In genomic region chr16:13994076-13994475, GRCm38 (mm10) we compare ENCODE assay signal across 28 mouse cellular contexts. TPM values are rescaled to one million over a fixed set of nuclear protein-coding genes. Genes with fewer than 3 reads are reported as not detected.
DNase-seq lines count a peak whose midpoint lies in the region; ATAC-seq and TF ChIP-seq lines count a peak whose summit lies in the region.
"Had no signal": no experiment of that assay in that cellular context is flagged by ENCODE, and none has a peak within 500 bp of the region (broad histone marks: within the 10 kb centered on the region; RNA-seq: fewer than 3 reads in every experiment).

No protein-coding gene starts in this region.

- no peaks in the 10 kb centered on the region for H3K9me3 ChIP-seq in heart, embryonic 10.5 days
- no peaks in the 10 kb centered on the region for H3K9me3 ChIP-seq in kidney, embryonic 16.5 days (ENCODE audit: low read length)
- H3K9me3 ChIP-seq in liver, embryonic 12.5 days (replicated peaks): no peaks in the 10 kb centered on the region
- H3K9me3 ChIP-seq: forebrain, embryonic 10.5 days; forebrain, embryonic 13.5 days; heart, embryonic 12.5 days; heart, embryonic 15.5 days had no signal

- ATAC-seq in kidney, embryonic 16.5 days (ENCODE audit: low FRiP score, low TSS enrichment): no peak
- ATAC-seq in liver, embryonic 12.5 days: no peak
- ATAC-seq: activated CD4-positive, CD25-positive, alpha-beta regulatory T cell, adult 4 months; forebrain, embryonic 13.5 days; forebrain, embryonic 16.5 days had no signal

- no peaks in the 10 kb centered on the region for H3K27me3 ChIP-seq in heart, embryonic 10.5 days (ENCODE audit: insufficient read depth, poor library complexity, severe bottlenecking)
- H3K27me3 ChIP-seq in kidney, adult 2 months (replicated peaks; ENCODE audit: control insufficient read depth, insufficient read depth, low read length): no peaks in the 10 kb centered on the region
- H3K27me3 ChIP-seq in kidney, embryonic 16.5 days (ENCODE audit: insufficient read depth, low read length): no peaks in the 10 kb centered on the region
- H3K27me3 ChIP-seq in liver, adult 2 months (ENCODE audit: control insufficient read depth, insufficient read depth, low read length): no peaks in the 10 kb centered on the region
- H3K27me3 ChIP-seq in liver, embryonic 12.5 days (replicated peaks): no peaks in the 10 kb centered on the region
- H3K27me3 ChIP-seq: forebrain, embryonic 13.5 days; heart, embryonic 12.5 days; heart, embryonic 15.5 days had no signal

- no peak overlapping the region for H3K4me2 ChIP-seq in kidney, embryonic 16.5 days (replicated peaks; ENCODE audit: low read depth, low read length)
- H3K4me2 ChIP-seq in liver, embryonic 12.5 days: no peak overlapping the region
- H3K4me2 ChIP-seq: forebrain, embryonic 13.5 days; heart, embryonic 12.5 days; heart, embryonic 15.5 days; hindbrain, embryonic 14.5 days had no signal

- intact Hi-C loops in heart, postnatal 10 days (cut with DNase I): no loop called here
- intact Hi-C loops in gastrocnemius, postnatal 36 days (cut with DNase I): no loop called here

- H3K4me1 ChIP-seq in heart, embryonic 10.5 days: no peaks in the 10 kb centered on the region
- peaks cover 5% of the 10 kb centered on the region; the same call in 1 of the 2 replicates for H3K4me1 ChIP-seq in kidney, adult 2 months (ENCODE audit: control insufficient read depth, insufficient read depth, low read length)
- no peaks in the 10 kb centered on the region for H3K4me1 ChIP-seq in kidney, embryonic 16.5 days (ENCODE audit: insufficient read depth, low read length)
- no peaks in the 10 kb centered on the region for H3K4me1 ChIP-seq in liver, adult 2 months (ENCODE audit: control insufficient read depth, insufficient read depth, low read length)
- no peaks in the 10 kb centered on the region for H3K4me1 ChIP-seq in liver, embryonic 12.5 days
- H3K4me1 ChIP-seq: forebrain, embryonic 10.5 days; forebrain, embryonic 13.5 days; heart, embryonic 12.5 days; heart, embryonic 15.5 days had no signal

- no peak overlapping the region for H3K9ac ChIP-seq in kidney, embryonic 16.5 days (replicated peaks; ENCODE audit: low read length)
- no peak overlapping the region for H3K9ac ChIP-seq in liver, adult 2 months (ENCODE audit: low read depth, low read length)
- no peak overlapping the region for H3K9ac ChIP-seq in liver, embryonic 12.5 days
- H3K9ac ChIP-seq: forebrain, embryonic 13.5 days; heart, embryonic 12.5 days; heart, embryonic 15.5 days; hindbrain, embryonic 14.5 days had no signal

- TF ChIP-seq CTCF in kidney, adult 2 months (conservative IDR thresholded peaks at IDR 0.05; ENCODE audit: insufficient read depth, insufficient read length, low read depth, low read length): no peak
- no peak for TF ChIP-seq CTCF in liver, adult 2 months (IDR thresholded peaks at IDR 0.05; ENCODE audit: low read depth, low read length)

- WGBS in heart, embryonic 10.5 days: 70% methylated on average over 1 of the region's 1 CpGs
- WGBS in kidney, adult 2 months: 64% methylated on average over 1 of the region's 1 CpGs
- 76% methylated on average over 1 of the region's 1 CpGs for WGBS in kidney, embryonic 16.5 days
- WGBS in liver, adult 2 months: 84% methylated on average over 1 of the region's 1 CpGs
- 64% methylated on average over 1 of the region's 1 CpGs for WGBS in liver, embryonic 12.5 days (ENCODE audit: insufficient replicate concordance)

- no peak overlapping the region for H3K4me3 ChIP-seq in heart, embryonic 10.5 days
- no peak overlapping the region for H3K4me3 ChIP-seq in kidney, adult 2 months (ENCODE audit: insufficient read depth, low read depth, low read length)
- H3K4me3 ChIP-seq in kidney, embryonic 16.5 days (ENCODE audit: low read length): no peak overlapping the region
- H3K4me3 ChIP-seq in liver, adult 2 months (ENCODE audit: insufficient read depth, low read depth, low read length): no peak overlapping the region
- no peak overlapping the region for H3K4me3 ChIP-seq in liver, embryonic 12.5 days
- H3K4me3 ChIP-seq: forebrain, embryonic 10.5 days; forebrain, embryonic 13.5 days; heart, embryonic 12.5 days; heart, embryonic 15.5 days had no signal

- no peak overlapping the region for H3K27ac ChIP-seq in heart, embryonic 10.5 days
- peak overlapping the region; percentile 85 for H3K27ac ChIP-seq in kidney, adult 2 months (ENCODE audit: insufficient read depth, low read depth, low read length)
- H3K27ac ChIP-seq in kidney, embryonic 16.5 days (ENCODE audit: low read length): no peak overlapping the region
- H3K27ac ChIP-seq in liver, adult 2 months (replicated peaks; ENCODE audit: insufficient read depth, low read depth, low read length): no peak overlapping the region
- no peak overlapping the region for H3K27ac ChIP-seq in liver, embryonic 12.5 days
- H3K27ac ChIP-seq: forebrain, embryonic 10.5 days; forebrain, embryonic 13.5 days; heart, embryonic 15.5 days; hindbrain, embryonic 14.5 days had no signal

- no peak for TF ChIP-seq POLR2A in kidney, adult 2 months (IDR thresholded peaks at IDR 0.05; ENCODE audit: low read depth, low read length)
- no peak for TF ChIP-seq POLR2A in liver, adult 2 months (IDR thresholded peaks at IDR 0.05; ENCODE audit: extremely low read depth, insufficient read depth, low read length)

- no peaks in the 10 kb centered on the region for H3K36me3 ChIP-seq in heart, embryonic 10.5 days
- no peaks in the 10 kb centered on the region for H3K36me3 ChIP-seq in kidney, adult 2 months (ENCODE audit: control insufficient read depth, insufficient read depth, low read length)
- H3K36me3 ChIP-seq in kidney, embryonic 16.5 days (ENCODE audit: insufficient read depth, low read length): no peaks in the 10 kb centered on the region
- no peaks in the 10 kb centered on the region for H3K36me3 ChIP-seq in liver, adult 2 months (ENCODE audit: control insufficient read depth, insufficient read depth, low read length)
- no peaks in the 10 kb centered on the region for H3K36me3 ChIP-seq in liver, embryonic 12.5 days
- H3K36me3 ChIP-seq: forebrain, embryonic 10.5 days; heart, embryonic 12.5 days; heart, embryonic 15.5 days had no signal

- H3K79me2 ChIP-seq in liver, adult 2 months (ENCODE audit: control insufficient read depth, insufficient read depth, low read length): no peaks in the 10 kb centered on the region

- peak; percentile 3 for DNase-seq in heart, embryonic 10.5 days (ENCODE audit: low spot score)
- DNase-seq in heart, postnatal 10 days: no peak
- peak; percentile 78 for DNase-seq in kidney, adult 2 months
- peak; percentile 44 for DNase-seq in liver, adult 2 months (ENCODE audit: extremely low read depth, low read depth, low spot score)
- DNase-seq in kidney, postnatal 14 days: peak; percentile 34
- DNase-seq in gastrocnemius, postnatal 36 days: no peak
- DNase-seq: adrenal gland, adult 8-10 months; adrenal gland, postnatal 25 days; cerebellum, adult 11-12 months; cerebellum, adult 8-10 months; cerebellum, postnatal 10 days; gastrocnemius, postnatal 10 days; heart, adult 11 months; heart, postnatal 14 days; heart, postnatal 4 days had no signal

RNA-seq across cellular contexts. Expression of gene Ifitm7, which starts 7.4 kb away (rescaled TPM):
- polyA plus RNA-seq in heart, embryonic 10.5 days (2016; fragmentation: Nextera tagmentation; extraction: Ambion mirVana): 0.15 and 0.21 TPM in 2 replicates
- not detected for total RNA-seq in heart, postnatal 10 days (2021)
- polyA plus RNA-seq in kidney, adult 2 months (2012; rRNA removed): 0.09 and 0.20 TPM in 2 replicates
- 0.20 TPM in 1 of 2 replicates, not detected in the other for polyA plus RNA-seq in kidney, embryonic 16.5 days (2015; fragmentation: Nextera tagmentation; extraction: Ambion mirVana)
- total RNA-seq in liver, adult 2 months (2014; rRNA removed): not detected in 2 replicates
- polyA plus RNA-seq in liver, adult 2 months (2012; rRNA removed): not detected in 2 replicates
- 0.25 TPM in 1 of 2 replicates, not detected in the other for polyA plus RNA-seq in liver, embryonic 12.5 days (2016; fragmentation: Nextera tagmentation; extraction: Ambion mirVana)
- not detected for total RNA-seq in gastrocnemius, postnatal 36 days (2021)
- total RNA-seq: gastrocnemius, adult 18-20 months; gastrocnemius, postnatal 10 days; gastrocnemius, postnatal 4 days; heart, adult 8-10 months; heart, postnatal 14 days; heart, postnatal 4 days had no signal
- polyA plus RNA-seq: activated CD4-positive, CD25-positive, alpha-beta regulatory T cell, adult 4 months; embryonic facial prominence, embryonic 14.5 days; heart, embryonic 15.5 days had no signal

RNA-seq across cellular contexts. Expression of gene 2900011O08Rik, which starts 7.7 kb away (rescaled TPM):
- polyA plus RNA-seq in heart, embryonic 10.5 days (2016; fragmentation: Nextera tagmentation; extraction: Ambion mirVana): 0.89 and 2.3 TPM in 2 replicates
- total RNA-seq in heart, postnatal 10 days (2021): not detected
- polyA plus RNA-seq in kidney, adult 2 months (2012; rRNA removed): 0.37 and 0.41 TPM in 2 replicates
- 1.7 and 2.2 TPM in 2 replicates for polyA plus RNA-seq in kidney, embryonic 16.5 days (2015; fragmentation: Nextera tagmentation; extraction: Ambion mirVana)
- not detected in 2 replicates for total RNA-seq in liver, adult 2 months (2014; rRNA removed)
- 0.04 TPM in 1 of 2 replicates, not detected in the other for polyA plus RNA-seq in liver, adult 2 months (2012; rRNA removed)
- polyA plus RNA-seq in liver, embryonic 12.5 days (2016; fragmentation: Nextera tagmentation; extraction: Ambion mirVana): 0.15 and 0.43 TPM in 2 replicates
- not detected for total RNA-seq in gastrocnemius, postnatal 36 days (2021)
- total RNA-seq: gastrocnemius, adult 18-20 months; heart, postnatal 14 days had no signal

Comparison
In these comparisons a context has a peak if more than half of its experiments do, and no peak if none do; other contexts are left out.
1. DNase-seq: peak in heart, embryonic 10.5 days (single experiment), kidney, adult 2 months (single experiment), liver, adult 2 months (single experiment) and kidney, postnatal 14 days (single experiment); none in heart, postnatal 10 days (0 of 2) and gastrocnemius, postnatal 36 days (0 of 2).